Mouse (Mus musculus): ENCODE data around the gene Rps5. TPM values are rescaled to one million over a fixed set of nuclear protein-coding genes. Genes with fewer than 3 reads are reported as not detected.
"Not testable (repeated sequence)": the region's sequence is repeated elsewhere in the genome, so short reads cannot be mapped to it uniquely, and the experiment has no call there.

The Rps5 gene
- 100 to 1,000 TPM; 335 to 413 TPM for total RNA-seq (2021)

DNA sequence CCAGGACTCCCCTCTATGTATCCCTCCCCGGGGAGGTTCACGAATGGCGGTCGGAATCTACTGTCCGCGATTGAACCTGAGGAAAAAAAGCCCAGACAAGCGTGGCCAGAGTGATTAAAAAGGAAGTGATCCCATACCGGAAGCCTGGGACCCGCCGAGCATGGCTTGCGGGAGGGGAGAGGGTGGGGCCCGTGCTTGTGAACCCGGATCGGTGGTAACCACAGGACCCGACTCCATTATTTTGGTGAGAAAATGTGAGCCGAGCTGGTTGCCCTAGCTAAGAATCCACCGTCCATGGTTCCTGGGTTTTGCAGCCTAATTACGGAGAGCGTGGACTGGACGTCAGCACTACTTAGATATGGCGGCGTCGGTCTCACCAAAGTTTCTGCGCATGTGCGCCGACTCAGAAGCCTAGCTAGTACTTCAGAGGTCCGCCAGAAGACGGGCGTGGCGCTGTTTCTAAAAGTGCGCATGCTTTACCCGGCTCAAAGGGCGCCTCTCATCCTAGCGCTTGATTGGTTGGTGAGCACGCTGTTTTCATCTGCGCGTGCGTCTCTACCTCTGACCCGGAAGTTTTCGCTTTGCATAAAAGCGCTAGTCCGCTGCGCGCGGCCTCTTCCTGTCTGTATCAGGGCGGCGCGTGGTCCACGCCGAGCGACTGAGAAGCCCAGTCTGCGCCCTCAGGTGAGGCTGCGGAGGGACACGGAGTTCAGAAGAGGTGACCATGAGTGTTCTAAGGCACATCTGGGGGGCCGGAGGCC is at the start of gene Rps5:
Gene Rps5 (plus strand): TSS at position 586 of the 761 bp plus-strand sequence.
- DNase-seq (ENCODE audit: low spot score in 2 of 2), result peak; percentile 98 to 99
- intact Hi-C loops (cut with DNase I), result loop anchor here (2.0 to 5.0 kb wide), 3 partner anchors 27 to 110 kb away; partner anchors contain the start of gene Chmp2a

- intact Hi-C loops (cut with DNase I), result no loop called here
- DNase-seq (ENCODE audit: low spot score in 2 of 2), result no peak
Observed at GRCm38 (mm10) chr7:12874301-12874700, 47.8 kb upstream of the Rps5 start.

DNA sequence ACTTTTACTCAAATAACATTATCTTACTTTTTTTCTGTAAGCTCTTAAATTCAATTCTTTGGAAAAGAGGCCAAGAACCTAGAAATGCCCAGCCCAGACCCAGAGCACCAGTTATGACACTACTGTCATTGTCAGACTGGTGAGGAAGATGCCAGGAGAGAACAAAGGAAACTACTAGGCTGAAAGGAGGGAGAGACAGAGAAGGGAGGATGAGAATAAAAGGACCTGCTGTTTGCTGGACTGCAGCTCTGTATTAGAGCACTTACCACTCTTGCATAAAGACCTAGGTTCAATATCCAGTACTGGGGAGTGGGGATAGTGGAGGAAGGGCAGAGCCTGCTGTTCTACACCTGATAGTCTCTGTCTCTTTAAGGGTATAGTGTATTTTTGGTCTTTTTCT is 42.1 kb upstream of the Rps5 start:
- DNase-seq (ENCODE audit: low spot score in 2 of 2), result no peak
- intact Hi-C loops (cut with DNase I), result no loop called here

GRCm38 (mm10) chr7:12880497-12880896 is 41.6 kb upstream of the Rps5 start:
- DNase-seq (ENCODE audit: low spot score in 2 of 2); intact Hi-C loops (cut with DNase I): not testable (repeated sequence)

DNA sequence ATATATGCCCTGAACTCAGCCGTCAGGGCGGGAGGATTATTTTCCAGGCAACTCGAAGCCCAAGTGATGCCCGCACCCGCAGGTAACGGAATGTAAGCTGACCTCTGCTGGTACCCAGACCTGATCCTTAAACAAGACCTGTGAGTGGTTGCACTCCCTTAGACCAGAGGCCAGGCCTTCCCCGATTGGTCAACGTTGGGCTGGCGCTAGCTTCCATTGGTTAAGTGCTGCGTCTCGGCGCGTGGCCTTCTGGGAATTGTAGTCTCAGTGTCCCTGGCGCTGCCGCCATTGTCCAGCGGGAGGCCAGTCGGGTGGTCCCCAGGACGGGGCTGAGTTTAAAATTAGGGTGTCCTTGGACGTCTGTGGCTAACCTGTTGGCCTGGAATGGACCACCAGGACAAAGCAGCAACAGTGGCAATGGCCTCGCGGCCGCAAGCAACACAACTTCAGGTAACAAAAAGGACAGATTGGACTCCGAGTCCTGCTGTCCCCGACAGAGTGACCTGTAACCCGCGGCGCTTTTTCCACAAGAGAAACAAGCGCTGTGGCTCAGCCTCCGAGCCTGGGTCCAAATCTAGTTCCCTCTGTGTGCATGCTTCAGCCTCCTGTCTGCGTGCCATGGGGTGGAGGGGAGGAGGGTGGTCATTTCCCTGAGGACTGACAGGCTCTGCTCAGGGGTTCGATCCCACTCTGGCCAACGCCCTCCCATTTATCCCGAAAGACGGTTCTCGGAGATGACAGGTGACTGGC is 41.0 kb upstream of the Rps5 start, which contains the start of gene Zfp128:
Gene Zfp128 (plus strand): TSS at position 267 of the 750 bp plus-strand sequence.
- intact Hi-C loops (cut with DNase I), result no loop called here

DNA sequence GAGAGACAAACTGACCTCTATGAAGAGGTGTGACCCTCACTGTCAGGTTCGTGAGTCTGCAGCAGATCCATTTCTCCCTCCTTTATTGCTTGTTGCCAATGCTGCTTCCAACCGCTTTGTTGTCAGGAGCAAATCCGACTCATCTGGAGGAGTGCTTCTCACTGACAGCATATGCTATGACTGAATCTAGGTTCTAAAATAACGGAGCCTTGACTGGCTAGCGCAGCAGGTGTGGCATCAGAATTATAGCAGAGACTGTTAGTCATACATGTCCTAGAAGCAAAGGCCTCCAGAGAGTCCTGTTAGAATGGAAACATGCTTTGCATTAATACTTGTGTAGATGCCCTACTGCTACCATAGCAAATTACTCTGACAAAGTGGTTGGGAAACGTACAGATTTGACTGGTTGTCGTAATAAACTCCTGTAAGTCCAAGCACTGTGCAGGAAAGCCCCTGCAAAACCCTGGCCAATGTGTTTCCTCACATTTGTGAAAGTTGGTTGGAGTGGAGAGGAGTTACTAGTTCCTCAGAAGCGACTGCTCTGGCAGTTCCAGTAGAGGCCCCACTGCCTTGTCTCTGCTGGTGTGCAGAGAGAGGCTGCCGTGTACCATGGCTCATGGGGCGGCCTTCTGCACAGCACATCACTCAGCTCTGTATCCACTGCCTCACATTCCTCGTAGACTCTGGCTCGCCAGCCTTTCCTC is 35.4 kb upstream of the Rps5 start:
- intact Hi-C loops (cut with DNase I), result no loop called here
- no peak for DNase-seq (ENCODE audit: low spot score in 2 of 2)

More for the DNA sequence above, 41.0 kb upstream of the Rps5 start, which contains the start of gene Zfp128:
- peak; percentile 93 to 96 for DNase-seq (ENCODE audit: low spot score in 2 of 2)

- no peak for DNase-seq (ENCODE audit: low spot score in 2 of 2)
- intact Hi-C loops (cut with DNase I), result no loop called here
Observed at GRCm38 (mm10) chr7:12887585-12887984, 34.5 kb upstream of the Rps5 start.

GRCm38 (mm10) chr7:12890928-12891327 is 31.2 kb upstream of the Rps5 start:
- intact Hi-C loops (cut with DNase I), result no loop called here
- DNase-seq (ENCODE audit: low spot score in 2 of 2), result no peak

DNA sequence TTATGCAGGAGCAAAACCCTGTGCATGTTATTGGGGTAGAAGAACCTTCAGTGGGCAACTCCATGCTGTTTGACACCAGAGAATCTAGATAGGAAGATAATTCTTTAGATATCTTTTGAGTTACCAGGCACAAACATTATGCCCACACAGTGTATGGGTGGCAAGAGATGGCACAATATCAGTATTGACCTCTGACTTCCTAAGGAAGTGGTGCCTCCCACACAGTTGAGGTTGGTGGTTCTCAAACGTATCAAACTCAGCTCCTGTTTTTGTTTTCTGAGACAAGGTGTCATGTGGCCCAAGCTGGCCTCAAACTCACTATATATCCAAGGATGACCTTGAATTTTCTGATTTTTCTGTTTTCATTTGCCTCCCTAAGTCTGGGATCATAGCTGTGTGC is 30.8 kb upstream of the Rps5 start:
- no peak for DNase-seq (ENCODE audit: low spot score in 2 of 2)
- intact Hi-C loops (cut with DNase I), result no loop called here

DNA sequence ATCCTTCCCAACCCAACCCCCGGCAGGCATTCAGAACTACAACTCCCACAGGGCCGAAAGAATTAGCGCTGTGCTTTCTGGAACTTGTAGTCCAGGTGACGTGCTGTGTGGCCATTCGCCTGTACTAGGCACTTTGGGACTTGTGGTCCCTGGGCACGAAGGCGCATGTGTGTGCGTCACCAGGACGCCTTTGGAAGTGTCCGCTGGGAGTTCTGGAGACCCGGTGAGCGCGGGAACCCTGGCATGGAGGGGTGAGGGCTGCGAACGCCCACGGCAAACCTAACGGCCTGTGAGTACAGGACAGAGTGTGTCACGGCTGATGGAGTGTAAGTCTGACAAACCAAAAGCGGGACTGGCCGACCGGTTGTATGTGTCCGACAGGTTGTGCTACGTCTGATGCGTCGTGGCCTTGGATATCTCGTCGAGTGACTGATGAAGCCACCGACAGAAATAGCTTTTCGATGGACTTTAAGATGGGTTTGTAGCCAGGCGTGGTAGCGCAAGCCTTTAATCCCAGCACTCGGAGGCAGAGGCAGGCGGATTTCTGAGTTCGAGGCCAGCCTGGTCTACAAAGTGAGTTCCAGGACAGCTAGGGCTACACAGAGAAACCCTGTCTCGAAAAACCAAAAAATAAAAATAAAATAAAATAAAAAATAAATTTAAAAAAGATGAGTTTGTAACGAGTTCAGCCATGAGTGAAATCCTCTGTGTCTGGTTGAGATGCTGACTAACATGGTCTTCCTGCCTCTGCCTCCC is 24.3 kb upstream of the Rps5 start, which contains the start of gene Zscan22:
Gene Zscan22 (plus strand): TSS at position 161 of the 756 bp plus-strand sequence.
- intact Hi-C loops (cut with DNase I), result loop anchor here (5.0 kb wide), 1 partner anchor 379 kb away; the partner anchor contains the start of genes Lig1 and Zswim9
- DNase-seq (ENCODE audit: low spot score in 2 of 2), result peak; percentile 93 to 95

- no peak for DNase-seq (ENCODE audit: low spot score in 2 of 2)
- intact Hi-C loops (cut with DNase I), result no loop called here
Observed at GRCm38 (mm10) chr7:12901517-12901916, 20.6 kb upstream of the Rps5 start.

DNA sequence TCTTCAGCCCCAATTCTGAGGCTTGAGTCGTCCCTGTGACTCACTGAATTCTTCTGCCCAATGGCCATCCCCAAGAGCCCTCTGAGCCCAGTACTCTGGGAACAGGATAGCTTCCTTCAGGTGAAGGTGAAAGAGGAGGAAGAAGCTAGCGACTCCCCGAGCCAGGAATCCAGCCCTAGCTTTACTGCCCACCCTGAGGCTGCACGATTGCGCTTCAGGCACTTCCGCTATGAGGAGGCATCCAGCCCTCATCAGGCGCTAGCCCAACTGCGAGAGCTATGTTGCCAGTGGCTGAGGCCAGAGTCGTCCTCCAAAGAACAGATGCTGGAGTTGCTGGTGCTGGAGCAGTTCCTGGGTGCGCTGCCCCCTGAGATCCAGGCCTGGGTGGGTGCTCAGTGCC is 18.5 kb upstream of the Rps5 start:
- DNase-seq (ENCODE audit: low spot score in 2 of 2), result no peak
- intact Hi-C loops (cut with DNase I), result no loop called here

DNA sequence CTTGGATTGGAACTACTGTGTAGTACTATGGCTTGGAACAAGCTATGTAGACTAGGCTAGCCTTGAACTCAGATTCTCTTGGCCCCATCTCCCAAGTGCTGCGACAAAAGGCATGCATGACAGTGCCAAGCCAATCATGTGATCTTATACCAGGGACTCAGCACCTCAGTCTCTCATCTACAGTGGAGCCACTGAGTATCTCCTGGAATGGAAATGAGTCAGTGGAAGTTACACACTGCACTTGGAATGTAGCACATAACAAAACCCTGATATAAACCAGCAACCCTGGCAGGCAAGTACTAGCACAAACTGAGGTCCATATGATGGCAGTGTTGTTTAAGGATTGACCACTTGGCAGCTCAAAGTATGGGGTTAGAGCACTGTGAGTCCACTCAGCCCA is 16.9 kb upstream of the Rps5 start:
- intact Hi-C loops (cut with DNase I), result no loop called here

DNA sequence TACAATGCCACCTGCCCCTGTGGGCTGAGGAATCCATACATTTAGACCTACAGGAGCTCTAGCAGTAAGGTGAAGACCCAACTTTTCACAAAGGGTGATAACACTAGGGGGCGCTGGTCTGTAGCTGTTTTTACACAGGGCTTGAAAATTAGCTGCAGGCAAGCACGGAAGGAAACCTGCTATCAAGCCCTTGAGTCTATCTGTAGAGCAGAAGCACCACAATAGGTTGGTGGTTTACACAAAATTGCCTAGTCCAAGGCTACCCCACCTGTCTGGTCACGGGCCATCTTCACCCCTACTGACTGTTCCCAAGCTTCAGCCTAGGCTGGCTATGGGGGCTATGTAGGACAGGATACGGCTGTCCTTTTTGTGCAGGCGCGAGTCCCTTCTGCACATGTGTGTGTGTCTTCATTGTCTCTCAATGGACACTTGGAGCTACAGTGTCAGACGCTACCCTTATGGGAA is 12.6 kb upstream of the Rps5 start:
- peak; percentile 53 to 77 for DNase-seq (ENCODE audit: low spot score in 2 of 2)
- intact Hi-C loops (cut with DNase I), result no loop called here

More for the DNA sequence above, 16.9 kb upstream of the Rps5 start:
- DNase-seq (ENCODE audit: low spot score in 2 of 2), result no peak

DNA sequence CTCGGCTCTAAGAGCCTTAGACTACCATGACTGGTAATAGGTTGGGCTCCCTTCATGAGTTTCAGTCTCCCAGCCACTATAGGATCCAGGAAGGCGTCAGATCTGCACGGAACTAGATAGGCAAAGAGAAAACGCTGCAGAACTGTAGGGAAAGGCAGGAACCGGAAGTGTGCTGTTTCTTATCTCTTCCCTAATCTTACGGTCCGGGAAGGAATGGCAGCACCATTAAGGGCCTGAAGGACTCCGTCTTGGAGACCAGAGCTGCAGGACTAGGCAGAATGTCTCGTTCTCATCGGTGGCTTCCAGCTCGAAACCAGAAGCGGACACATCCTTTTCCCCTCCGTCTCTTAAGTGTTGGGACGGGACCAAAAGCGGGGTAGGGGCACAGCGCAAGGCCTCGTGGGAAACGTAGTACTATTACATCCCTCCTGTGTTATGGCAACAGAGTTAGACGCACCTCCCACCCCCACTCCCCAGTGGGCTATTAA is 11.9 kb upstream of the Rps5 start:
- DNase-seq (ENCODE audit: low spot score in 2 of 2), result peak; percentile 62 to 65
- intact Hi-C loops (cut with DNase I), result no loop called here

GRCm38 (mm10) chr7:12913556-12913955 is 8.5 kb upstream of the Rps5 start:
- intact Hi-C loops (cut with DNase I), result no loop called here
- no peak for DNase-seq (ENCODE audit: low spot score in 2 of 2)

DNA sequence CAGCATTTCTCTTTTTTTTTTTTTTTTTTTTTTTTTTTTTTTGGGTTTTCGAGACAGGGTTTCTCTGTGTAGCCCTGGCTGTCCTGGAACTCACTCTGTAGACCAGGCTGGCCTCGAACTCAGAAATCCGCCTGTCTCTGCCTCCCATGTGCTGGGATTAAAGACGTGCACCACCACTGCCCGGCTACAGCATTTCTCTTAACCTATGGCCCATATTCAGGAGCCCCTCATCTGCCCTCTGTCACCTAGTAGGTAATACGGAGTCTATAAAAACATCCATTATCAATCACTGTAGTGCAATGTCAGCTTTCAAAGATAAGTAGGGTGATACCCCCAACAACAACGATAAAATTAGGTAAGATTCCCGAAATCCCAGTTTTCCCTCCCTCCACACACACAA is 1.6 kb upstream of the Rps5 start:
- intact Hi-C loops (cut with DNase I), result loop anchor here (5.0 kb wide), 2 partner anchors 42 to 112 kb away; partner anchors contain the start of gene Chmp2a

GRCm38 (mm10) chr7:12921318-12921704 is 779 bp upstream of the Rps5 start:
- intact Hi-C loops (cut with DNase I), result loop anchor here (5.0 kb wide), 2 partner anchors 41 to 111 kb away; partner anchors contain the start of gene Chmp2a
- no peak for DNase-seq (ENCODE audit: low spot score in 2 of 2)

More for the DNA sequence above, 1.6 kb upstream of the Rps5 start:
- DNase-seq (ENCODE audit: low spot score in 2 of 2), result not testable (repeated sequence)

- intact Hi-C loops (cut with DNase I), result loop anchor here (2.0 to 5.0 kb wide), 3 partner anchors 26 to 110 kb away; partner anchors contain the start of gene Chmp2a
- DNase-seq (ENCODE audit: low spot score in 2 of 2), result no peak
Observed at GRCm38 (mm10) chr7:12922729-12923128, 639 bp downstream of the Rps5 start.
